Mouse (Mus musculus) lung, postnatal 36 days (tissue): ENCODE results near the gene Hoxa9.

ENCODE experiments used
- DNase-seq: peaks from one replicate; pipeline ENCODE4 v3.0.0; 2022; ENCODE audit warnings: mixed read lengths

Hoxa9 gene

DNA sequence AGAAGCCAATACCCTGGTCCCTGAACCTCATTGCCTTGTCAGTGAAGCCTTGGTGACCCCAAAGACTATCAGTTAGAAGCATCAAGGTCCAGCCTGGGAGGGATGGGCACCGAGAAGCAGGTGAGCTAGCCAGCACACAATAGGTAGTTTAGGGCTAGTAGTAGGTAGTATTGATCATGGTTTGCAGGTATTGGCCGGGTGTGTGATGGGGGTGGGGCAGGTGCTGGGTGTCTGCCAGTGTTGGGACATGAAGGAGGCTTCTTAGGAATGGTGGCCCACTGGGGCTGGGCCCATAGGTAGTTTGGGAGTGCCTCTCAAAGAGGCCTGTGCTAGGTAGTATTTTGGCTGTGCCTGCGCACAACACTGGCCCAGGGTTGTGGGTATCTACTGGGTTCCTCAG is 15.8 kb downstream of the Hoxa9 start:
- DNase-seq: no peak

DNA sequence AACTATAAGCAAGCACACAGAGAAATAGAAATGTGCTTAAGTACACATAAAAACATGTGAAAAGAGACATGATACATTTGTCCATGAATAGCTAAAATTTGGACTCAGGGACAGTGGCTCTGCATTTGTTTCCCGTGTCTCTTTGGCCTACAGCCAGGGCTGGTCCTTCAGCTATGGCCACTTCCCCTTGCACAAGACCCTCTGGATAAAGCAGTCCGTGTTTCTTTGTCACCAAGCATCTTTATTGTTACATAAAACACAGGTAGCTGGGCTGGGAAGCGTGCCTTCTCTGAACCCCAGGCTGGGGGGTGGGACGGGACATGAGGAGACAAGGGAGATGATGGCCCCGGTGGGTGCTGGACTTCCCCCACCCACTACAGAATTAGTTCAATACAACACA is 16.6 kb downstream of the Hoxa9 start:
- DNase-seq: no peak

DNA sequence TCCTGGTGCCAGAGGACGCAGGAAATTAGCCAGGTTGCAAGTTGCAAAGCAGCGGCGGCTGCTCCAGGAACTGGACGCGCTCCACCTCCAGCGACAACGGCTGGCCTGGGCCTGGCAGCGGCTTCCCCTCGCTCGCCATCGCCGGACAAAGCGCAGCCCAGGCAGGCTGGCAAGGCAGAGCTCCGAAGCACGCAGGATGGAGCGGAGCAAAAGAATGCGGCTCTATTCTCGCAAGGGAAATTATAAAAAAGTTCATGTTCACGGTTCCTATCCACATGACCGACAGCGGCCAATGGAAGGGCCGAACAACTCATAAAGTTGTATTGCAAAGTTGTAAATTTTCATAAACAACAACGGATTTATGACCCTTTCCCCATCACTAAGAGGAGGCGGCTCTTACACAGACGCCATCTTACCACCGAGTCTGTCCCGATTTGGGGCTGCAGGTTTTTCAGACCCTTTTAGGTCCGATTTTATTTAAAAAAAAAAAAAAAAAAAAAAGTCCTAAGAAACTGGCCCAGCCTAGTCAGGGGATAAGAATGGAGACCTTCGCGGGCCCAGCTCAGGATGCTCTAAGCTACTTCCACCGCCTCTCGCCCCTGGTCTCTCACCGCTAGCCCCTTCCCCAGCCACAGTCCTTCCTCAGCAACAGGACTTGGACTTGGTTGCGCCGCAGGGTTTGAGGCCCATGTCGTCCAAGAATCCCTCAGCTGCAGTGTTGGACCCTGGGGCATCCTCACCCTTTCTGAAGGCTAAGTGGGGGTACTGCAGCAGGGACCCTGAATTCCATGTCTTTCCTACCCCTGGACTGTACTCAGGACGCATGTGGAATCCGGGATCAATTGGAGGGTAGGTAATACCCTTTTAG is 17.5 kb downstream of the Hoxa9 start, which contains the start of the genes Hoxa3 and Gm28308:
Hoxa3 (minus strand) TSS at position 218 of the 868 bp plus-strand sequence.
Gm28308 (minus strand) TSS at position 221 of the 868 bp plus-strand sequence.
- DNase-seq: peak; percentile 33

DNA sequence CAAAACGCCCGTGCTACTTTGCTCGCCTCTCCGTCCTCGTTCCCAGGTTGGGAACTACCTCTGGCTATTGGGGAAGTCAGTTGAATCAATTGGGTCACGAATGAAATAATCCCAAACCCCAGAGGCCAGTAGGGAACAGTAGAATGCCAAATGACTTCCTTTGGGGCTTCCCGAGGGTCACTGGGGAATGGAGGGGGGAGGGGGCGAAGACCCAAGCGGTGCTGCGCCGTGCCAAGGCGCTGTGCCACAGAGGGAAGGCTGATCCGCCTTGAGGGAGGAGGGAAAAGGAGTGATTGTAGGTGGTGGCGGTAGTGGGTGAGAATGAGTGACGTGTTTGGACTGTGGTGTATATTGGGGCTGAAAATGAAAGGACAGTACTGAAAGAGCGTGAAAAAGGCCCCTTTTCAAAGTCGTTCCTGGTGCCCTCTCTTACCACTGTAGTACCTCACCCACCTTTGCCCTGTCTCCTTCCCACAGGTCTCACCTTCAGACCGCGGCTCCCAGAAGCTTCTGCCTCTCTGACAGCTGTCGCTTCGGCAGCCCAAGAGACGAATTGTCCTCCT is 18.3 kb downstream of the Hoxa9 start:
- no peak for DNase-seq

DNA sequence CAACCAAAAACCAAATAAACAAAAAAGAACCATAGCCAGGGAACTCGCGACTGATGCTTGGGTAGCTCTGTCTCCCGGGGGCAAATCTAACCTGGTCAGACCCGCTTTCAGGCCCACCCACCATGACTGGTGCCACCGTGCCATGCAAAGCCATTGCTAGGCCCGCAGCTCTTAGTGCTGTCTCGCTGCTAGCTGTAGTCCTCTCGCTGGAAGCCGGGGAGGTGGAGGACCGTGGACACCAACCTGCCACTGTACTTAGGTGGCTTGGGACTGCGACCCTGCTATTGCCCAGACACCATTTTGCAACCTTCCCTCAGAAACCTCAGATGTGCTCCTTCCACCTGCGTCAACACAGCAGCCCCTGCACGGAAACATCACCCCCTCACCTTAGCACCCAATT is 18.9 kb downstream of the Hoxa9 start:
- no peak for DNase-seq

DNA sequence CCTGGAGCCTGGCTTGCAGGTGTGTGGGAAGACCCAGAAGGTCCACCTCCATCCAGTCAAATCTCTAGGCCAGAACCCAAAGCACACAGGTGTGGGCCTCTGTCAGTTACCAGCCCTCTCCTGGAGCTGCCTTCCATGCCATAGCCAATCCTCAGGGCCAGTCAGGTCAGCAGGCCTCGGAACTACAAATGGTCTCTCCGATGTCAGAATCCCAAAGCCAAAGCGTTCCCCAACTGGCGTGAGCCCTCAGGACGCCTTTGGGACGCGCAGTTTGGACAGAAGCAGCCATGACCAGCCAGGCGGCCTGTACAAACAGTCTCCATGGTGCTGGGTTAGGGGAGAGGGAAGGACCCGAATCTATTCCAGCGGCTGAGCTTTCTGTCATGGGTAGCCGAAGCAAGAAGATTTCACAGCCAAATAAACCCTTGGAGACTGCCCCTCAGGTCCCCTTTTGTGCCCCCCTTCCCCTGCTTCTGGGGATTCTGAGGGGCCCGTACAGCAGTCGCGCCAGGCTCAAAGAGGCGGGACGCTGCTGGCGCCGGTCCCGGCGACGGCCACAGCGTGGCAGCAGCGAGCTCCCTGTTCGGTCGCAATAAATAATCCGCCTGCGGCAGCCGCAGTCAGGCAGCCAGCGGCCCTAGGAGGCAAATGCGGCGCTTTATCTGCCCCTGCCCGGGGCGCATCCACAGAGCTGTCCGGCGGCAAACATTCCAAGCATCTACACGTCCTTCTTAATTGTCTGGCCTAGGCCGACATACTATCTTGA is 19.5 kb downstream of the Hoxa9 start:
- peak; percentile 79 for DNase-seq

DNA sequence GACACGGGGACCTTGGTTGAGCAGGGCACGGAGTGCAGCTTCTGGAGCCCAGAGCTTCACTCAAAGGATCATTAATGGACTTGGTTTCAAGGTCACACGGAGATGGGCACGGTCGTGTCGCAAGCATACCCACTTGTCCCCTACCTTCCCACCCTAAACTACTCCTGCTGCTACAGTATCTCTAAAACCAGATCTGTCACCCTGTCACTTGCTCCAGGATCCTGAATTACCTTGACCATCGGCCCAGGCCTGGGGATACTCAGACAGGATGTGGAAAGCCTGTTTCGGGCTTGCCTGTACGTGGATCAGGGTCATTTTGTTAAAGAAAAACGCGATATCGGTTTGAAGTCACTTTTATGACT is 21.2 kb downstream of the Hoxa9 start:
- DNase-seq: no peak

DNA sequence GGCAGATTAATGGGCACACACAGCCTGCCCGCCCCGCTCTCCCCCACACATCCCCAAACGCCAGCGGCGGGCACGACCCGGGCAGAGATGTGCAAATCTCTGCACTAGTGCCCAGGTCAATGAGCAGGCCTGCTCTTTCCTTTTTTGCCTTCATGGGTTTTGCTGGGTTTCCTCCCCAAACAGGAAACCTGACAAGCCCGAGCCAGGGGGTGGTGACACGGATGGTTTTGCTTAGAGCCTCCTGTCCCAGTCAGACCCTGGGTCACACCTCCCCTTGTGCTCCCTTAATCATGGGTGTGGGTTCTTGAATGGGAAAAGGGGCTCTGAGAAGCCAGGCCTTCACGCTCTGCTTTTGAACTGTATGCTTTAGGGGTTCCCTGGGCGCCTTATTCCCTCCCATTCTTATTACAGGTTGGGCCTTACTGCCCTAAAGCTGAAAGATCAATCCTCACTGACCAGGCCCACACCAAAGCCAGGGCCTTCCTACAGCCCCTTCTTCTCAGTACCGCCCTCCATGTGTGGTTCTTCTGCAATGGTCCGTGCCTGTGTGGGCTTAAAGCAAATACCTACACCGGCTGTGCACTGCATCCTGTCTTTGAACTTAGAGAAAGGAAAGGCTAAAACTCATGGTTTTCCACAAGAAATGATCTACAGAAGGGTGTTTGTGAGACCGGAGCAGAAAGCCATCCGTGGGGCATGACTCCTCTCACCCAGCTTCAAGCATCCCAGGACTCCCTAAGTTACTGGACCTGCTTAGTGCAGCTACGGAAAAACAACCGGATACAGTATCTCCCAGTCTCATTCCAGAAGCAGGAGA is 21.8 kb downstream of the Hoxa9 start:
- DNase-seq: no peak

DNA sequence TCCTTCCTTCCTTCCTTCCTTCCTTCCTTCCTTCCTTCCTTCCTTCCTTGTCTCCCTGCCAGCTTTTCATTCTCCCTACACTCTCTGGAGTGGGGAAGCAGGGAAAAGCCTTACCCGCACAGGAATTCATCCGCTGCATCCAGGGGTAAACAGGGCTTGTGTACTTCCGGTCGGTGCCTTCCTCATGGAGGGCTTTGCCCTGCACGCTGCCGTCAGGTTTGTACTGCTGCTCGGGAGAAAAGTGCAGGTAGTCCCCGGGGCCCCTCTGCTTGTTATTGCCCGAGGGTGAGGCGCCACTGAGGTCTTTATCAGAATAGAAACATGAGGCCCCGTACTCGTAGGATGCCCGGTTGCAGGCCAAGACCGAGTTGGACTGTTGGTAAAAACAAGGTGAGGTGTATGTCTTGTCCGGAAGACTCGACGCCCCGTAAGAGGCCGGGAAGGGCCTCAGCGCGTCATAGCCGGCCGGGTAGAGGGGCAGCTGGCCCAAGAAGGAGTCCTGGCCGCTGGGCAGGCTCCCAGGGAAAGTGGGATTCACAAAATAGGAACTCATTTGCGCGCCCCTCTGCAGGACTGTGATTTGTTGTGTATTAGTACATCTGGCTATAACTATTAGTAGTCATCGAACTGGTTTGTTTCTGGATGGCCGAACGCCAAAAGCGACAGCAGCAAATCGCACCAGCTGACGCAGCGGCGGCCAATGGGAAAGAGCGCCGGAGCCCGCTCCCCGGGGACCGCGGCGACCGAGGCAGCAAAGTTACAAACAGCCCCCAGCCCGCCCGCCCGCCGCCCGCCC is 22.6 kb downstream of the Hoxa9 start, which contains the start of gene Hoxa6:
Hoxa6 (minus strand) TSS at position 651 of the 796 bp plus-strand sequence.
- no peak for DNase-seq

DNA sequence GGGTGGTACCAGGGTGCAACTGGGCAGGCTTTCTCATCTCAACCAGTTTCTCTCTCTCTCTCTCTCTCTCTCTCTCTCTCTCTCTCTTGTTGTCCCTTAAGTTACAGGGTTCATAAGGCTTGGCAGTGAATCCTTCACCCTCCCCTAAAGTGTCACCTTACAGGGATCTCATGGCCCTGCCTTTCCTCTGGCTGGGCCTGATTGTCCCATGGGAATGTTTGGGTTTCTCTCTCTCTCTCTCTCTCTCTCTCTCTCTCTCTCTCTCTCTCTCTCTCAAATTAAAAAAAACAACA is 23.3 kb downstream of the Hoxa9 start:
- DNase-seq: no peak

DNA sequence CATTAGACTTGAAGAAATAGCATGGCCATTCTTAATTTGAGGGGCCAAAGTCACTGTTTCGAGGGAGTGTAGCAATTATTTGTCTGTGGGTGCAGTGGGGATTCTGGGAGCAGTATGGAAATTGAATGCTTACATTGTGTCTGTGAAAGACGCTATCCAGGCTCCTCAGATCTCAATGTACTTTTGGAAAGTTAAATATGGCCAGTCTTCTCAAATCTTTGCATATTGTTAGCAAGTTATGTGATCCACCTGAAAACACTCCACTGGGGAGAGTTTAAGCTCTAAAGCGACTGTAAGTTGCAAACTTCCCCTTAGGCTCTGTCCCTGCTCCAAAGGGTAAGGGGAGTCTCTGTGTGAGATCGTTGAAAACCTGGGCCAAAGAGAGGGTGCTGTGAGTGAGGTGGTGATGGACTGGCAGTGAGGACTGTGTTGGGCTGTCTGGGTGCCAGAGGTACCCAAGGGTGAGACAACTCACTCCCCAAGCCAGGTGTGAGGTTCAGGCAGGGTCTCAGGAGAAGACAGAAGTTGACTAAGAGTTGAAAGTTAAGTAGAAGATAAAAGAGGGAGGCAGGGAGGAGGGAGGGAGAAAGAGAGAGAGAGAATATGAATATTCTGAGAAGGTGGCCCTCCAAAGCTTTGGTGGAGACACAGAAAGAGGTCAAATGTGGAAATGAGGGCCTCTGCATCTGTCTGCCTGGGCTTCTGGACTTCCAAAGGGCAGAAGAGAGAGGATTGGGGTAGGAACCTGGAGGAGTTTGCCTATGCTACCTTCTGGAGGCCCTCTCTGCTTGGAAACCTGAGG is 23.8 kb downstream of the Hoxa9 start:
- no peak for DNase-seq

DNA sequence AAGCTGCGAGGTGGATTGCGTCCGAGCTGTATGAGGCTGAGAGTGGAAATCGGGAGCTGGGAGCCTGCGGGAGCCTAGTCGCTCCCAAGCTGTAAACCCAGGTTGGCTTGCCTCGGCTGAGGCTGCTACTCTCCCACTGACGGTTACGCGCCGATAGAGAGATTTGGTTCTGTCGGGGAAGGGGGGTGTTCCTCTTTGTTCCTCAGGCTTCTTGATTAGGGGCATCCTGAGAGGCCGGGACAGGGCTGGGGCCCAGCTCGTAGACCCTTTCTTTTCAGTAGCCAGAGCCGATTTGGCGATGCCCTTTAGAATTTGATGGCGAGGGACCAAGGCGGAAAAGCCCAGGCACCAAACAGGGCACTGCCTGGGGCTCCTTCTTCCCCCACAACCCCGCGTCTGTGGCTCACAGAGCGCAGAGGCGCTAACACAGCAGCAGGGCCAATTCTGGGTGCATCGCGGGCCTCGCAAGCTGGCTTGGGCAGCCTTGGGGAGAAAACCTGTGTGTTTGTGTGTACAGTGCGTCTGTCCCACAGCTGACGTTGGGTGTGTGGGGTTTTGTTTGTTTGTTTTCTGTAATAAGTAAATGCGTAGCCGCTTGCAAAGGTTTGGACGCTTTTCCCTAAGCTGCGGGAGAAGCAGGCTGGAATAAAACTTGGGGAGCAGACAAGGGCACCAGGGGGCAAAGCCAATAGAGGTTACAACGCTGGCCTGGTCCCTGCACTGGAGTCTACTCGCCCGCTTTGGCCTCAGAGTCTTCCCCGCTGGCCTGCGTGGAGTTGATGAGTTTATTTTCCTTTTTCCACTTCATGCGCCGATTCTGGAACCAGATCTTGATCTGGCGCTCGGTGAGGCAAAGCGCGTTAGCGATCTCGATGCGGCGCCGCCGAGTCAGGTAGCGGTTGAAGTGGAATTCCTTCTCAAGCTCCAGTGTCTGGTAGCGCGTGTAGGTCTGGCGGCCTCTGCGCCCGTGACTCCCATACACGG is 25.0 kb downstream of the Hoxa9 start:
- DNase-seq: no peak

DNA sequence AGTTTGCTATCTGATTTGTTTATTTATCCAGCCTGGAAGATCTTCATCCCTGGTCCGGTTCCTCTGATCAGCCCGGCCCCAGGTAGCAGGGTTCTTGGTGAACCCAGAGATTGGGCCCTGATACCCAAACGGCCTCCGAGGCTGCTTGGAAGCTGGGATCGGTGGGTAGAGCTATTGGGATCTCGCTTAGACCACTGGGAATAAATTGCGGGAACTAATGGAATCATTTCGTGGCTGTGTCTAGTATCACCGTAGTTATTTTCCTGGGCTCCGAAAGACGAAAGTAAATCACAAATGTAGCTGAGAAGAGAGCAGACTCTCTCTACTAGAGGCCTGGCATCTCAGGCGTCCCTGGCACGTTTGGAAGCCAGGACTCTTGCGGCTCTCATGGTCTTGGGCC is 25.7 kb downstream of the Hoxa9 start:
- DNase-seq: no peak

DNA sequence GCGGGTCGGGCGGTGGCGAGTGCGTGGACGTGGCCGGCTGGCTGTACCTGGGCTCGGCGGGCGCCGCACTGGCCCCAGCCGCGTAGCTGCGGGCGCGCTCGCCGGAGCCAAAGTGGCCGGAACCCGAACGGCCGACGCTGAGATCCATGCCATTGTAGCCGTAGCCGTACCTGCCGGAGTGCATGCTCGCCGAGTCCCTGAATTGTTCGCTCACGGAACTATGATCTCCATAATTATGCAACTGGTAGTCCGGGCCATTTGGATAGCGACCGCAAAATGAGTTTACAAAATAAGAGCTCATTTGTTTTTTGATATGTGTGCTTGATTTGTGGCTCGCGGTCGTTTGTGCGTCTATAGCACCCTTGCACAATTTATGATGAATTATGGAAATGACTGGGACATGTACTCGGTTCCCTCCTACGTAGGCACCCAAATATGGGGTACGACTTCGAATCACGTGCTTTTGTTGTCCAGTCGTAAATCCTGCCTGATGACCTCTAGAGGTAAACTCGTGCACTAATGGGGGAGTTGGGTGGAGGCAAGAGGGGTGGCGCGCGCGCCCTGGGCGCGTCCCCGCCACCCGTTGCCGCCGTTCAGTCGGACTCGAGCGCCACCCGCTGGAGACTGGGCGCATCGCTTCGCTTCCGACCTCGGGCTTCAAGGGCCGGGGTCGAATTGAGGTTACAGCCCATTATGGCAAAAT is 26.7 kb downstream of the Hoxa9 start, which contains the start of gene Hoxa5:
Hoxa5 (minus strand) TSS at position 538 of the 703 bp plus-strand sequence.
- DNase-seq: peak; percentile 92

DNA sequence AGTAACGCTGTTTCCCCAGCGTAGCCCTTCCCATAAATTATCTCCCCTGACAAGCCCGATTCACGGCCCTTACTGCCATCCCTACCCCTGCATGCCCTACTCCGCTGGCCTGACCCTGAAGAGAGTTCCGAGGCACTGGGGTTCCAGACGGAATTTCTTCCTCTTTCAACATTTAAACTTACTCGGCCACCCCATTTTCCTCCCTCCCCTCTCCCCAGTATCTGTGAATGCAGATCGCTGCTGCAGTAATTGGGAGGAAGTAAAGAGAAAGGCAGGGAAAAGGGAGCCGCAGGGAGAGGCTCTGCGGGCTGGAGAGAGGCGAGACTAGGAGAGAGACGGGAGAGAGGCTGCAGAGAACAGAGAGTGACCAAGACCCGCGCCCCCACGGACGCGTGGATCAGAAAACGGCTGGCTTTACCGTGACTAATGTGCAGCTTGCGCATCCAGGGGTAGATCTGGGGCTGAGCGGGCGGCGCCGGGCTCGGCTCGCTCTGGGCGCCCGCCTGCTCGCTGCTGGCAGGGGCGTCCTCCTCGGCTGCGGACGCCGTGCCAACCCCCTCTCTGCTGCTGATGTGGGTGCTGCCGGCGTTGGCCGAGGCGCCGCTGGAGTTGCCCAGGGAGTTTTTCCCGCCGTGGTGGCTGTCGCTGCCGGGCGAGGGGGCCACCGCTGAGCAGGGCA is 27.4 kb downstream of the Hoxa9 start:
- no peak for DNase-seq

DNA sequence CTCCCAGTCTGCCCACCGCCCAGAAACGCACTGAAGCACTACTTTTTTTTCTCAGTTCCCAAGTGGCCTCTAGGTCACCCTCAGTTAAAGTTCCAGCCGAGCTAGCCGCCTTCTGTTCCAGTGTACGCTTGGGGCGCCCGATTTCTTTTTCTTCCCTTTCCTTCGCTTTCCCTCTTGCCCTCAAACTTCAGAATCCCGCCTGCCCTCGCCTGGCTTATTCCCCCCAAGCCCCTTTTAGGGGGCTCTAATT is 27.8 kb downstream of the Hoxa9 start:
- DNase-seq: no peak

DNA sequence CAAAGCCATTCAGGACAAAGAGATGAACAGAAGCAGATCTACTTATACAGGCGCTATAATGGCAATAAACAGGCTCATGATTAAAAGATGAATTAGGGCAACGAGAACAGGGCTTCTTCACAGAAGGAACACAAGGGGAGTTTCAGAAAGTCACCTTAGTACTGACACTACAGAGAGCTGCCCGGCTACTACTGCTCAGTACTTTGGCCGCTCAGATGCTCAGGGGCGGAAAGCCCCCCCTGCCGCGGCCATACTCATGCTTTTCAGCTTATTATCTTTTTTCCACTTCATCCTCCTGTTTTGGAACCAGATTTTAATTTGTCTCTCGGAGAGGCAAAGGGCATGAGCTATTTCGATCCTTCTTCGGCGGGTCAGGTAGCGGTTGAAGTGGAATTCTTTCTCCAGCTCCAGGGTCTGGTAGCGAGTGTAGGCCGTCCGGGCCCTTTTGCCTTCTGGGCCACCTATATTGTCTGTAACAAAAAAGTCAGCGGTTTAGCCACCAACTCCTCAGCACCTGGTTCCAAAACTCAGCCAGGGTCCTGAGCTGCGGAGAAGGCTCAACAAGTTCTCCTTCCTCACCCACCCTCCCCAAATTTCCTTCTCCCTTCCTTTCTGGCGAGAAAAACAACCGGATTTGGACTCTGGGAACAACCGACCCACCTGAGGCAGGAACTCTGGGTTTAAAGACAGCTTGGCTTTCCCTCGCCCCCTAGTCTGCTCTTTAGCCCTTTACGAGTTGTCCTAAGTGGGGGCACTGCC is 28.3 kb downstream of the Hoxa9 start:
- no peak for DNase-seq

DNA sequence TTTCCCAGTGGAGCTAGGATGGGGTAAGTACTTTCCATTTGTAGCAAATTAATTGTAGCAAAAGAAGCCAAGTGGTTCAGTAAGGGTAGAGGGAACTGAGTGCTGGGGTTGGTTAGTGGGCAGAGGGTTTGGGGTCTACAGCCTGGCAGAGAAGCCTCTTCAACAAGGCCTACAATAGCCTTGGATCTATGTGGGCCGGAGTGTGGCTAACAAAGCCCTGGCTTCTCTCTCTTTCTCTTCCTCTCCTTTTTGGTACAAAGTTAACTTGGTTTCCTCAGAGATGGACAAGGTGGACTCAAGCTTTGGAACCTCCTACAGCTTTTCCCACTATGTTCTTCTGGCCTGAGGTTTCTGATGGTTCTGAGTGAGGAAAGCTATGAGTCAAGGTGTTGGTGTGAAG is 29.6 kb downstream of the Hoxa9 start:
- no peak for DNase-seq
